Mouse (Mus musculus): Measurements from ENCODE around the gene Amn. TPM values are rescaled to one million over a fixed set of nuclear protein-coding genes. Genes with fewer than 3 reads are reported as not detected.

Gene Amn
- total and polyA plus RNA-seq, 2 experiments from 2014 or later = 65.8 to 82.7 TPM

DNA sequence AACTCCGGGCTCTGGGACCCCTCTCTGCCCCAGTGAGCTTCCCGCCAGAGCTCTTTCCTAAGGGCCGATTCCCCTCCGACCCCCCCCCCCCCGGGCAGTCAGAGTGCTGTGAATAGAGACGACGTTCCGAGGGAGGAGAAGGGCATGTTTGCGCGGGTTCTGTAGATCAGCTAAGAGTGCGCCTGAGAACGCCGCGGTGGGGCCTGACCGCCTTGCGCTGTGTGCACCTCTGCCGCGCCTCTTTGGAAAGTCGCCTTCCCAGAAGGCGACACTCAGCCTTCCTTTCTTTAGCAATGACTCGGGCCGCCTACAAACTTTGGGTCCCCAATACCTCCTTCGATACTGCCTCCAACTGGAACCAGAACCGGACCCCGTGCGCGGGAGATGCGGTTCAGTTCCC, 511 bp downstream of the Amn start:
- Histone ChIP-seq H3K4me1 (ENCODE audit: insufficient read depth, low read length) (peaks cover 9% of the 10 kb centered on the region; the same call in 1 of the 2 replicates), H3K9ac (replicated peaks; ENCODE audit: low read length, poor library complexity, severe bottlenecking) (no peak overlapping the region), H3K27ac (ENCODE audit: low read depth, low read length) (no peak overlapping the region), H3K4me3 (ENCODE audit: low read depth, low read length) (no peak overlapping the region), H3K36me3 (ENCODE audit: insufficient read depth, low read length) (peaks cover under 1% of the 10 kb centered on the region; the same call in 1 of the 2 replicates), H3K9me3 (ENCODE audit: low read length) (no peaks in the 10 kb centered on the region), H3K4me2 (ENCODE audit: low read depth, low read length, poor library complexity, severe bottlenecking) (no peak overlapping the region), H3K27me3 (ENCODE audit: insufficient read depth, low read length) (peaks cover 55% of the 10 kb centered on the region)
- ATAC-seq (ENCODE audit: low FRiP score) (no peak), DNase-seq (ENCODE audit: low spot score) (no peak)
- no peak for TF ChIP-seq CTCF (IDR thresholded peaks at IDR 0.05)
- 7% methylated on average over 23 of the region's 28 CpGs for WGBS

DNA sequence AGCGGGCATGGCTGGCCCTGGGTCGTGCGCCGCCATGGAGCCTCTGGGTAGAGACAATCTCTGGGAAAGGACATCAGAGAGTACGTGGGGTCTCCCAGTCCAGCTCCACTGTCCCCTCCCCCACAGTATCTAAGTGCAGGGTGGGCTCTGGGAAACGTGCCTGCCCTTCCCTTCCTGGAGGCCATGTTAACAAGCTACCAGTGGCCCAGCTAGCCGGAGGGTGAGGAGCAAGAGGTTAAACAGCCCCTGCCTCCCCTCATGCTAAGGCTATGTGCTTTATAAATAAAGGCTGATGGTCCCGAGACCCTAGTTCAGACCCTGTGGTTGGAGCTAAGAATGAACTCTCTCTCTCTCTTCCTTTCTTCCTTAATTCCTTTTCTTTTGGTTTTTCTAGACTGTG, 1.1 kb downstream of the Amn start:
- H3K4me2 ChIP-seq (ENCODE audit: low read depth, low read length, poor library complexity, severe bottlenecking) = no peak overlapping the region
- no peak overlapping the region for H3K27ac ChIP-seq (ENCODE audit: low read depth, low read length)
- DNase-seq (ENCODE audit: low spot score) = no peak
- H3K9ac ChIP-seq (replicated peaks; ENCODE audit: low read length, poor library complexity, severe bottlenecking) = no peak overlapping the region
- no peak for TF ChIP-seq CTCF (IDR thresholded peaks at IDR 0.05)
- no peak overlapping the region for H3K4me3 ChIP-seq (ENCODE audit: low read depth, low read length)
- no peaks in the 10 kb centered on the region for H3K9me3 ChIP-seq (ENCODE audit: low read length)
- 22% methylated on average over 8 of the region's 8 CpGs for WGBS
- no peak for ATAC-seq (ENCODE audit: low FRiP score)
- peaks cover 3% of the 10 kb centered on the region; the same call in 1 of the 2 replicates for H3K36me3 ChIP-seq (ENCODE audit: insufficient read depth, low read length)
- H3K4me1 ChIP-seq (ENCODE audit: insufficient read depth, low read length) = peaks cover 9% of the 10 kb centered on the region; the same call in 1 of the 2 replicates
- H3K27me3 ChIP-seq (ENCODE audit: insufficient read depth, low read length) = peaks cover 61% of the 10 kb centered on the region

DNA sequence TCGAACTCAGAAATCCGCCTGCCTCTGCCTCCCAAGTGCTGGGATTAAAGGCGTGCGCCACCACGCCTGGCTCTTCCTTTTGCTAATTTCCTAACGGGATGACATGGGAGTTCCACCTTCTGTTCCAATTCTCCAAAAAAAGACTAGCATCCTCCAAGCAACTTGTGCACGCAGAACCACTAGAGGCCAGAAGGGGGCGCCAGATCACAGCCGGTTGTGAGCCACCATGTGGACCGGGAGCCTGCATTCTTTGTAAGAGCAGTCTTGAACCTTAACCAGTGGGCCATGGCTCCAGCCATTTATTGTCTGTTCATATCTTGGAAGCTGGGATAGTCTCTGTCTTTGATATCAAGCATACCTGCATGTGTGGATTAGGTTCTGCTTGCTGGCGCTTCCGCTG, 1.5 kb downstream of the Amn start:
- Histone ChIP-seq H3K4me3 (ENCODE audit: low read depth, low read length) (no peak overlapping the region), H3K36me3 (ENCODE audit: insufficient read depth, low read length) (peaks cover 3% of the 10 kb centered on the region; the same call in 1 of the 2 replicates), H3K9me3 (ENCODE audit: low read length) (no peaks in the 10 kb centered on the region), H3K27ac (ENCODE audit: low read depth, low read length) (no peak overlapping the region), H3K4me1 (ENCODE audit: insufficient read depth, low read length) (peaks cover 9% of the 10 kb centered on the region; the same call in 1 of the 2 replicates), H3K4me2 (ENCODE audit: low read depth, low read length, poor library complexity, severe bottlenecking) (no peak overlapping the region), H3K27me3 (ENCODE audit: insufficient read depth, low read length) (peaks cover 65% of the 10 kb centered on the region), H3K9ac (replicated peaks; ENCODE audit: low read length, poor library complexity, severe bottlenecking) (no peak overlapping the region)
- TF ChIP-seq CTCF (IDR thresholded peaks at IDR 0.05) = peak; percentile 88
- ATAC-seq (ENCODE audit: low FRiP score) (no peak), DNase-seq (ENCODE audit: low spot score) (peak; percentile 83)
- 23% methylated on average over 12 of the region's 12 CpGs for WGBS

- Histone ChIP-seq H3K4me3 (ENCODE audit: low read depth, low read length) (peak overlapping the region; percentile 51), H3K27me3 (ENCODE audit: insufficient read depth, low read length) (peaks cover 65% of the 10 kb centered on the region), H3K9me3 (ENCODE audit: low read length) (no peaks in the 10 kb centered on the region; the same call in 1 of the 2 replicates), H3K36me3 (ENCODE audit: insufficient read depth, low read length) (peaks cover 3% of the 10 kb centered on the region; the same call in 1 of the 2 replicates), H3K9ac (replicated peaks; ENCODE audit: low read length, poor library complexity, severe bottlenecking) (peak overlapping the region; percentile 68), H3K4me2 (ENCODE audit: low read depth, low read length, poor library complexity, severe bottlenecking) (peak overlapping the region; percentile 76), H3K4me1 (ENCODE audit: insufficient read depth, low read length) (peaks cover 9% of the 10 kb centered on the region; the same call in 1 of the 2 replicates), H3K27ac (ENCODE audit: low read depth, low read length) (no peak overlapping the region)
- TF ChIP-seq CTCF (IDR thresholded peaks at IDR 0.05) = no peak
- ATAC-seq (ENCODE audit: low FRiP score) = 0 out of 2 replicates have a peak, but pooled peaks have one; percentile 9
- WGBS = 3% methylated on average over 28 of the region's 28 CpGs
- no peak for DNase-seq (ENCODE audit: low spot score)
Measured at GRCm38 (mm10) chr12:111274006-111274405, 3.1 kb downstream of the Amn start.

- ATAC-seq (ENCODE audit: low FRiP score) = peak; percentile 38; the same call in 1 of the 2 replicates
- no peaks in the 10 kb centered on the region; the same call in 1 of the 2 replicates for H3K9me3 ChIP-seq (ENCODE audit: low read length)
- H3K9ac ChIP-seq (replicated peaks; ENCODE audit: low read length, poor library complexity, severe bottlenecking) = peak overlapping the region; percentile 68
- no peak for TF ChIP-seq CTCF (IDR thresholded peaks at IDR 0.05)
- peak overlapping the region; percentile 51 for H3K4me3 ChIP-seq (ENCODE audit: low read depth, low read length)
- H3K4me2 ChIP-seq (ENCODE audit: low read depth, low read length, poor library complexity, severe bottlenecking) = peak overlapping the region; percentile 76
- DNase-seq (ENCODE audit: low spot score) = peak; percentile 45
- H3K27ac ChIP-seq (ENCODE audit: low read depth, low read length) = no peak overlapping the region
- peaks cover 9% of the 10 kb centered on the region; the same call in 1 of the 2 replicates for H3K4me1 ChIP-seq (ENCODE audit: insufficient read depth, low read length)
- H3K36me3 ChIP-seq (ENCODE audit: insufficient read depth, low read length) = peaks cover 3% of the 10 kb centered on the region; the same call in 1 of the 2 replicates
- WGBS = 2% methylated on average over 72 of the region's 80 CpGs
- peaks cover 64% of the 10 kb centered on the region for H3K27me3 ChIP-seq (ENCODE audit: insufficient read depth, low read length)
Measured at GRCm38 (mm10) chr12:111274447-111275149, 3.7 kb downstream of the Amn start.
